Mouse (Mus musculus): ENCODE results near the gene Pitpna. TPM values are rescaled to one million over a fixed set of nuclear protein-coding genes. Genes with fewer than 3 reads are reported as not detected.

The Pitpna gene
- total and polyA plus RNA-seq, 3 experiments: 67.8 to 709 (median 194) TPM

DNA sequence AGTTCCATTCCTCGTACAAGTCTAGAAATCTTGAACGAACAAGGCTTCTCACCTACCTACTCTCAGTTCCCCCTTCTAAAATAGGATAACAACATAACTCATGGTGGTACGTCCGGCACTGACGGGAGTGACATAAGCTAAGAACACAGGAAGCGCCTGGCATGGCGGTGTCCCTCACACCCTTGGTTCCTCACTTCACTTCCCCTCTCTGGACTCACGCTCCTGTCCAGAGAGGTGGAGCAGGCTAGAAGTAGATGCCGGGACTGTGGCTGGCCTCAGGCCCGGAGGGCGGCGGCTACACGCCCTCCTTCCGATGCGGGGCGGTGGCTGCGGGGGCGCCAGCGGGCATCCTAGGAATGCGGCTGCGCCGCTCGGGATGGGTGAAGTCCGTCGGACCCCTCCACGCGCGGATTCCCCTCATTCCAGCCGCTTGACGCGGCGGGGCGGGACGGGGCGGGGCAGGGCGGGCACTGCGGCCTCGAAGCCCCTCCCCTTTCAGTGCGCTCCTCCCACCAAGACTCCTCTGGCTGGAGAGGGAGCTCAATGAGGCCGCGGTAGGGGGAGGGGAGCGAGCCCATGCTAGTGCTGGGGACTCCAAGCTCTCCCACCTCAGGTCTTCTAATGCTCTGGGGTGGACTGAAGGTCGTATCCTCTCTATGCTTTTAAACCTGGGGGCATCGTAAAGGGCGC lies 66.0 kb downstream of the Pitpna start (continued):
- TF ChIP-seq ZMIZ1 (IDR thresholded peaks at IDR 0.05; ENCODE audit: low read depth, low read length) (peak; percentile 68; the same call in 1 of the 2 replicates), MYB (IDR thresholded peaks at IDR 0.05; ENCODE audit: low read depth, low read length) (no peak), NRF1 (IDR thresholded peaks at IDR 0.05; ENCODE audit: insufficient read depth, low read depth, low read length, poor library complexity, severe bottlenecking) (0 out of 2 replicates have a peak, but pooled peaks have one; percentile 44), ELF1 (IDR thresholded peaks at IDR 0.05; ENCODE audit: low read depth, low read length) (peak; percentile 6; the same call in 1 of the 2 replicates), GATA1 (IDR thresholded peaks at IDR 0.05; ENCODE audit: low read depth, low read length) (no peak), MXI1 (IDR thresholded peaks at IDR 0.05; ENCODE audit: low read depth, low read length) (no peak; the same call in none of the 2 replicates), HCFC1 (IDR thresholded peaks at IDR 0.05; ENCODE audit: low read depth, low read length) (no peak)

DNA sequence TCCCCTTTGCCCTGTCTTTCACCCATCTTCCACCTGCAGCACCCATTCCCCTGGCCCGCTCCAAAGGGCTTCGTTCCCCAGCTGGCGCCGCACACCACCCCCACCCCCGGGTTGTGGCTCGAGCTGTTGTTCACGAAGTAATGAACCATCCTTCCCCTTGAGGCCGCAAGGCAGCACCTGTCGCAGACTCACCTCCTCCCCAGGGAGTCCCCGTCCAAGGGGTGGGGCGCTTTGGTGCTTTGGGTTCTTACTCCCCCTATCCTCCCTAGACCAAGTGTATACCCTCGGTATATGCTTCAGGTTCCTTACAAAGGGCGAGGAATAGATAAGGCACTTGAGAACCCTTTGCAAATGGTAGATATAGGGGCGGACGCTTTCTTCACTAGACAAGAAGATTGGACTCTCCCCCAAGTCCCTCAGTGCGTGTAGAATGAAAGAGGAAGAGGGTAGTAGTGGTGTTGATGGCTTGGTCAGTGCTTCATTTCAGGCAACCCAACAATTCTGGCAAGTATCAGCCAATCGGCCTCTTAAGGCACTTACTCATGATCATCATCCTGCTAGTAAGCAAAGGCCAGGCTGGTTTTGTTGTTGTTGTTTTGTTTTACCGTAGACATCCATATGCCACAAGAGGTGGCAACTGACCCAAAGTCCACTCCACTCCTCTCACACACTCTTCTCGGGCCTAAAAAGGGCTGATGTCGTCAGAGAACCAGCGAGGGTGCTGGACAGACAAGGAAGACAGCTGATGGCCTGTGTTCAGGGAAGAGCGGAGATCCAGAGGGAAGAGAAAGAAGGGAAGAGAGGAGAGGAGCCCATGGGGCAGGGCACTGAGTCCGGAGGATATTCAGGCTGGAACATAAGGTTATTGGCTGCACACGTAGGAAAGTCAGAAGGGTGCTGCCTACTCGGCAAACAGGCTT lies 66.8 kb downstream of the Pitpna start:
- Histone ChIP-seq H3K4me3 (ENCODE audit: control insufficient read depth in 1 of 2, insufficient read depth in 1 of 2, low read depth in 2 of 2, low read length in 2 of 2) (peak overlapping the region; percentile 62 to 81), H3K27ac (ENCODE audit: control insufficient read depth, low read depth, low read length) (peak overlapping the region; percentile 77), H3K9ac (ENCODE audit: control insufficient read depth, low read depth, low read length, poor library complexity, severe bottlenecking) (peak overlapping the region; percentile 81), H3K4me1 (ENCODE audit: control insufficient read depth in 1 of 2, insufficient read depth in 2 of 2, low read length in 2 of 2) (peaks cover 4 to 26% of the 10 kb centered on the region in 2 experiments), H3K9me3 (replicated peaks; ENCODE audit: insufficient read depth, low read length) (no peaks in the 10 kb centered on the region), H3K36me3 (ENCODE audit: control insufficient read depth in 1 of 2, insufficient read depth in 2 of 2, low read length in 2 of 2) (peaks cover 3 to 9% of the 10 kb centered on the region in 2 experiments), H3K27me3 (ENCODE audit: control insufficient read depth in 1 of 2, insufficient read depth in 2 of 2, low read length in 2 of 2) (no peaks in the 10 kb centered on the region), H3K79me2 (ENCODE audit: control insufficient read depth, insufficient read depth, low read length, poor library complexity) (peaks cover 16% of the 10 kb centered on the region)
- peak; percentile 94 for DNase-seq (ENCODE audit: low read depth, low spot score)
- TF ChIP-seq HCFC1 (IDR thresholded peaks at IDR 0.05; ENCODE audit: low read depth, low read length) (peak; percentile 54), NRF1 (IDR thresholded peaks at IDR 0.05; ENCODE audit: insufficient read depth, low read depth, low read length, poor library complexity, severe bottlenecking) (no peak), ETS1 (IDR thresholded peaks at IDR 0.05; ENCODE audit: low read depth, low read length) (peak; percentile 48; the same call in 1 of the 2 replicates), CHD2 (IDR thresholded peaks at IDR 0.05; ENCODE audit: low read length) (no peak; the same call in 1 of the 2 replicates), BHLHE40 (IDR thresholded peaks at IDR 0.05; ENCODE audit: borderline replicate concordance, low read depth, low read length) (peak; percentile 11), E2F4 (IDR thresholded peaks at IDR 0.05; ENCODE audit: borderline replicate concordance, low read depth, low read length) (no peak), MEF2A (IDR thresholded peaks at IDR 0.05; ENCODE audit: extremely low read depth, insufficient replicate concordance, low read depth, low read length, poor library complexity, severe bottlenecking) (no peak), ZMIZ1 (IDR thresholded peaks at IDR 0.05; ENCODE audit: low read depth, low read length) (0 out of 2 replicates have a peak, but pooled peaks have one; percentile 35), MXI1 (IDR thresholded peaks at IDR 0.05; ENCODE audit: low read depth, low read length) (no peak), MAZ (IDR thresholded peaks at IDR 0.05; ENCODE audit: low read depth, low read length) (peak; percentile 72; the same call in 1 of the 2 replicates), TAL1 (IDR thresholded peaks at IDR 0.05; ENCODE audit: low read length) (peak; percentile 61), CTCF (IDR thresholded peaks at IDR 0.05 in 2 of 3, conservative IDR thresholded peaks at IDR 0.05 in 1 of 3; ENCODE audit: control insufficient read depth in 1 of 3, insufficient read depth in 1 of 3, low read depth in 2 of 3, low read length in 3 of 3, poor library complexity in 1 of 3, severe bottlenecking in 1 of 3) (no peak), RCOR1 (IDR thresholded peaks at IDR 0.05; ENCODE audit: low read depth, low read length) (peak; percentile 21; the same call in 1 of the 2 replicates), SIN3A (IDR thresholded peaks at IDR 0.05; ENCODE audit: low read length) (peak; percentile 74; the same call in 1 of the 2 replicates), MYC (IDR thresholded peaks at IDR 0.05; ENCODE audit: low read depth, low read length) (no peak), KAT2A (conservative IDR thresholded peaks at IDR 0.05; ENCODE audit: low read depth, low read length) (0 out of 2 replicates have a peak, but pooled peaks have one; percentile 17), MYB (IDR thresholded peaks at IDR 0.05; ENCODE audit: low read depth, low read length) (0 out of 2 replicates have a peak, but pooled peaks have one; percentile 12), POLR2A (IDR thresholded peaks at IDR 0.05; ENCODE audit: control insufficient read depth in 1 of 2, insufficient read depth in 1 of 2, low read depth in 1 of 2, low read length in 2 of 2, poor library complexity in 1 of 2) (peak; percentile 38 to 55; a peak in 1 of 4 replicates), ZC3H11A (IDR thresholded peaks at IDR 0.05; ENCODE audit: low read depth, low read length) (no peak), TCF12 (IDR thresholded peaks at IDR 0.05; ENCODE audit: low read depth, low read length) (peak; percentile 78), JUND (IDR thresholded peaks at IDR 0.05; ENCODE audit: low read depth, low read length) (no peak), GATA1 (IDR thresholded peaks at IDR 0.05; ENCODE audit: low read depth, low read length) (peak; percentile 92), POLR2AphosphoS5 (IDR thresholded peaks at IDR 0.05; ENCODE audit: borderline replicate concordance, low read depth, low read length) (peak; percentile 37; the same call in 1 of the 2 replicates), NELFE (IDR thresholded peaks at IDR 0.05; ENCODE audit: low read depth, low read length) (peak; percentile 36), TBP (IDR thresholded peaks at IDR 0.05; ENCODE audit: low read depth, low read length) (peak; percentile 83), EP300 (IDR thresholded peaks at IDR 0.05; ENCODE audit: low read depth in 1 of 2, low read length in 2 of 2) (peak; percentile 60 to 66)

All from MEL (cell line).